Mouse (Mus musculus) midbrain, embryonic 10.5 days (tissue): ENCODE results near the gene Foxr2. TPM values are rescaled to one million over a fixed set of nuclear protein-coding genes. Genes with fewer than 3 reads are reported as not detected.
A peak's percentile ranks its signal among the peaks of the same experiment; 100 is the strongest.

Experiments used
- DNase-seq: peaks from one replicate; pipeline ENCODE4 v3.0.0-alpha.2; 2017; ENCODE audit warnings: low spot score
- H3K27ac ChIP-seq: fragments of 300-500 bp; sonication (generic); replicated peaks from 2 replicates; pipeline ENCODE4 v1.5.1; 2016; ENCODE audit warnings: mild to moderate bottlenecking
- H3K27me3 ChIP-seq: fragments of 300-500 bp; sonication (generic); 2 replicates; pipeline ENCODE4 v1.6.1; 2016; ENCODE audit warnings: low read depth, mild to moderate bottlenecking; ENCODE audit not compliant: poor library complexity, severe bottlenecking
- H3K36me3 ChIP-seq: fragments of 300-500 bp; sonication (generic); 2 replicates; pipeline ENCODE4 v1.6.1; 2016; ENCODE audit warnings: mild to moderate bottlenecking, moderate library complexity
- H3K4me1 ChIP-seq: fragments of 300-500 bp; sonication (generic); 2 replicates; pipeline ENCODE4 v1.6.1; 2016
- H3K4me3 ChIP-seq: fragments of 300-500 bp; sonication (generic); 2 replicates; pipeline ENCODE4 v1.5.1; 2016; ENCODE audit warnings: mild to moderate bottlenecking, moderate library complexity
- H3K9me3 ChIP-seq: fragments of 300-500 bp; sonication (generic); replicated peaks from 2 replicates; pipeline ENCODE4 v1.6.1; 2016; ENCODE audit warnings: mild to moderate bottlenecking
- WGBS: fragments of 180-500 bp; shearing (Covaris S2); methylation state at CpG from one replicate; pipeline ENCODE4 v1.1.7; 2016; 5-methylcytosine and 5-hydroxymethylcytosine counted together
- polyA plus RNA-seq: library from polyadenylated mRNA; unstranded; fragments of >200 nt; fragmentation: Nextera tagmentation; extraction: Ambion mirVana; gene quantifications from 2 replicates; pipeline ENCODE4 v1.2.1, GENCODE M21; 2016

The Foxr2 gene
- polyA plus RNA-seq, result 0.45 and 0.56 TPM in 2 replicates

DNA sequence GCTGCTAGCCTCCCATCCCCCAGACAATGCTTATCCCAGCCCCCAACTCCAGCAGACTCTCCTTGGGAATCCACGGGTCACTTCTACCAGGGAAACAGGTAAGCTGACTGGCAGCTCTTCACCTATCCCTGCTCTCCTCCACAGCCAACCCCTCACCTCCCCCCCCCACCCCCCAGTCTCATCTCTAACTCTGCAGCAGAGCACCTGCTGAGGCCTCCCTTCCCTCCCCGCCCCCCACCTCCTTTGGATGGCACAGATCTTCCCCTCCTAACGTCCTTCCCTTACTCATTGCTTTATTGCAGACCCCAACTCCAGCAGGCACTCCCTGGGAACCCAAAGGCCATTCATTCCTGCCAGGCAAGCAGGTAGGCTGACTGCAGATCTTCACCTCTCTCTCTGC lies at the start of gene Foxr2:
Foxr2 (plus strand) TSS at position 301 of the 400 bp plus-strand sequence.
- no peak within 1 kb of the TSS for H3K27ac ChIP-seq
- no peaks in the 10 kb centered on the region for H3K9me3 ChIP-seq
- 23% methylated on average over 3 of the region's 3 CpGs for WGBS
- DNase-seq, result no peak
- H3K27me3 ChIP-seq, result peaks cover 65% of the 10 kb centered on the region
- H3K4me3 ChIP-seq, result no peak within 1 kb of the TSS
- no peaks in the 10 kb centered on the region for H3K36me3 ChIP-seq
- peaks cover 13% of the 10 kb centered on the region for H3K4me1 ChIP-seq

DNA sequence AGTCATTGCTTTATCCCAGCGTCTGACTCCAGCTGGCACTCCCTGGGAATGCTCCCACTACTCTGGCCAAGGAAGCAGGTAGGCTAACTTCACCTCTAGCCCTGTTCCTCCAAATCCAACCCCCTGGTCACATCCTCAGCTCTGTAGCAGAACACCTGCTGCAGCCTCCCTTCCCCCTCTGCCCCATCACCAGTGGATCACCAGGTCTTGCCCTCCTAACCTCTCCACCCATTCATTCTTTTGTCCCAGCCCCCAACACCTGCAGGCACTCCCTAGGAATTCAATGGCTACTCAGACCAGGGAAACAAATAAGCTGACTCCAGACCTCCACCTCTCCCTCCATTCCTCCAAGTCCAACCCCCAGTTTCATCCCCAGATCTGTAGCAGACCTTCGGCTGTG lies 427 bp downstream of the Foxr2 start:
- no peak for DNase-seq
- peaks cover 13% of the 10 kb centered on the region for H3K4me1 ChIP-seq
- peaks cover 65% of the 10 kb centered on the region for H3K27me3 ChIP-seq
- 41% methylated on average over 2 of the region's 2 CpGs for WGBS
- no peaks in the 10 kb centered on the region for H3K9me3 ChIP-seq
- no peak overlapping the region for H3K27ac ChIP-seq
- H3K36me3 ChIP-seq, result no peaks in the 10 kb centered on the region
- no peak overlapping the region for H3K4me3 ChIP-seq

DNA sequence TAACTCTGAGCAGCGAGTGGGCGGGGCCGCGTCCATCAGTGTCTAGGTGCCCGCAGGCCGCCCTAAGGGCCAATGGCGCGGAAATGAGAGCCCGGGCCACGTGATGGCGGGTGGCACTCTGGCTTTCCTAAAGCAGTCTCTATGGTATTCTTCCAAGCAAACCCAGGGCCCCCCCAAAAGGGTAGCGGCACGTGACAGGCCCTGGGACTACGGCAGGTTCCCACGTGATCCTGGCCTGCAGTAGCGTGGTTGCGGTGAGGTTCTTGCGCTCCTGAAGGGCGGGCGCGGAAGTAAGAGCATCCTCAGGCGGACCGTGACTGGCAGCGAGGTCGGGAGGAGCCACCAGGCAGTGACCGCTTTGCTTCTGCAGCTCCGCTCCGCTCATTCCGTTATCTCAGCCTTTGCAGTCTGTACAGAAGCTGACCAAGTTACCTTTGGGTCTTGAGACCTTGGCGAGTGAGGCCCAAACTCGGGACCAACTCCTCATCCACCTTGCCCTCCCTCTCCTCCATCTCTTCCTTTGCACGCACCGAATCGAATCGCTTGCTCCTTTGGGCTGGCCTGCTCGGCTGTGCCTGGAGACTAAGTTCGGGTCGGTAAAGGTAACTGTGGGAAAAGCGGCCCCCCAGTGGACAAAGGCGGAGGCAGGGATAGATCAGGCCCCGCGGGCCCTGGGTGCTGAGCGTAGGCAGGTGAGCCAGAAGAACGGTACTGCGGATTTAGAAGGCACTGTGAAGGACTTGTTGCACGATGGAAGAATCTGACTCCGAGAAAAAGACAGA lies 21.3 kb downstream of the Foxr2 start, which contains the start of gene Rragb:
Rragb (plus strand) TSS at position 248 of the 782 bp plus-strand sequence.
- Histone ChIP-seq H3K4me1 (peaks cover 13% of the 10 kb centered on the region), H3K27ac (peak within 1 kb of the TSS; percentile 84), H3K9me3 (no peaks in the 10 kb centered on the region), H3K4me3 (peak within 1 kb of the TSS; percentile 61), H3K36me3 (peaks cover 8% of the 10 kb centered on the region; the same call in 1 of the 2 replicates), H3K27me3 (peaks cover 68% of the 10 kb centered on the region)
- DNase-seq, result peak; percentile 83
- 16% methylated on average over 47 of the region's 47 CpGs for WGBS

DNA sequence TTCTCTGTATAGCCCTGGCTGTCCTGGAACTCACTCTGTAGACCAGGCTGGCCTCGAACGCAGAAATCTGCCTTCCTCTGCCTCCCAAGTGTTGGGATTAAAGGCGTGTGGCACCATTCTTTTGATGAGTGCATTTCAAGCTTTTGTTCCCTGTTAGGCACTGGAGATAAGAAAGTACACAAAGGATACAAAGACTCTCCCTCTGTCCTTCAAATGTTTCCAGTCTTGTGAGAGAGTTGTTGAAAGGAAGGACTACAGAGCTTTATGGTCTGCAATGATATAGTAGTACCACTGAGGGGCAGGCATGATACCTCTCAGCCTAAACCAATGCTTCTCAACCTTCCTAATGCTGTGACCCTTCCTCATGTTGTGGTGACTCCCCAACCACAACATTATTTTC lies 24.1 kb downstream of the Foxr2 start:
- 43% methylated on average over 3 of the region's 3 CpGs for WGBS
- Histone ChIP-seq H3K27ac (no peak overlapping the region), H3K36me3 (peaks cover 8% of the 10 kb centered on the region; the same call in 1 of the 2 replicates), H3K4me3 (no peak overlapping the region), H3K9me3 (no peaks in the 10 kb centered on the region), H3K4me1 (peaks cover 7% of the 10 kb centered on the region; the same call in 1 of the 2 replicates), H3K27me3 (peaks cover 55% of the 10 kb centered on the region)
- DNase-seq, result no peak

DNA sequence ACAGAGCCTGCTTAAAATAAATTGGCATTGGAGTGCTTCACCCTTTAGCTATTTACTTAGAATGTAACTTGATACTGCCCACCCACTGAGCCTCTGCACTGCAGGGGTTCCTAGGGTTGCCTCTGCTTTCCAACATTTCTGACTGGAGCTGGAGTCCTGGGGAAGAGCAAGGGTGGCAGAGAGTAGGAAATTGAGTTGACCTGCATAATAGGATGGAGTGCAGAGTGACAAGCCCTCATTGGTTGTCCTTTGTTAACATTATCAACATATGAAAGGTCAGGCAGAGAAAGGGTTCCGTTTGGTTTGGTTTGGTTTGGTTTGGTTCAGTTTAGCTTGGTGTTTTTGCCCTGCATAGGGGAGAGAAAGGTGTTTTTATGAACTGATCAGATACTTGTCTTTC lies 33.2 kb downstream of the Foxr2 start:
- no peak for DNase-seq
- Histone ChIP-seq H3K27ac (no peak overlapping the region), H3K9me3 (no peaks in the 10 kb centered on the region), H3K27me3 (peaks cover 13% of the 10 kb centered on the region), H3K4me1 (no peaks in the 10 kb centered on the region), H3K36me3 (peaks cover 19% of the 10 kb centered on the region), H3K4me3 (no peak overlapping the region)
- 9% methylated on average over 1 of the region's 1 CpGs for WGBS

DNA sequence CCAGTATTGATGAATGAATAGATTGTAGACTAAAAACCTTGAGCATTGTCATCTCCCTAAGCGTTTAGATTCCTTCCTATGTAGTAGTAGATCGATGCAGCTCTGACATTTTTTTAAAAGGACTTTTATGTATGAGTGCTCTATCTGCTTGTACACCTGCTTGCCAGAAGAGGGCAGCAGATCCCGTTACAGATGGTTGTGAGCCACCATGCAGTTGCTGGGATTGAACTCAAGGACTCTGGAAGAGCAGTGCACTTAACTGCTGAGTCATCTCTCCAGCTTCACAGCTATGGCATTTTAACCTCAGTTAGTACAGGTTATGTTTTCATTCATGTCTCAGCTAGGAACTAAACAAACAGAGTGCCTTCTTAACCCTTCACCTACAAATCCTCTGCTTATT lies 36.7 kb downstream of the Foxr2 start:
- no peaks in the 10 kb centered on the region for H3K9me3 ChIP-seq
- WGBS, result 58% methylated on average over 3 of the region's 3 CpGs
- H3K4me1 ChIP-seq, result no peaks in the 10 kb centered on the region
- peaks cover 22% of the 10 kb centered on the region for H3K36me3 ChIP-seq
- H3K27me3 ChIP-seq, result no peaks in the 10 kb centered on the region
- DNase-seq, result peak; percentile 17
- no peak overlapping the region for H3K4me3 ChIP-seq
- H3K27ac ChIP-seq, result no peak overlapping the region

DNA sequence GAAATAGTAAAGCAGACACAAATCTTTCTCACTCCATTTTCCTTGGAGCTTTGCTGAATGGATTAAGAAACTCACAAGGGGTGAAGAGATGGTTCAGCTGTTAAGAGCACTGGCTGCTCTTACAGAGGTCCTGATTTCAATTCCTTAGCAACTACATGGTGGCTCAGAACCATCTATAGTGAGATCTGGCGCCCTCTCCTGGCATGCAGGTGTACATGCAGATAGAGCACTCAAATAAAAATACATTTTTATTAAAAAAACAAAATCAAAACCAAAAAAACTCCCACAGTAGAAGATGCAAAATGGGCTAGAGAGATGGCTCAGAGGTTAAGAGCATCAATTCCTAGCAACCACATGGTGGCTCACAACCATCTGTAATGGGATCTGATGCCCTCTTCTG lies 56.2 kb downstream of the Foxr2 start:
- DNase-seq, result no peak
- 3% methylated on average over 1 of the region's 1 CpGs for WGBS
- no peak overlapping the region for H3K27ac ChIP-seq
- H3K4me3 ChIP-seq, result no peak overlapping the region
- no peaks in the 10 kb centered on the region for H3K27me3 ChIP-seq
- no peaks in the 10 kb centered on the region for H3K9me3 ChIP-seq
- H3K36me3 ChIP-seq, result 0 out of 2 replicates have a peak, but pooled peaks cover 2% of the 10 kb centered on the region
- no peaks in the 10 kb centered on the region for H3K4me1 ChIP-seq

DNA sequence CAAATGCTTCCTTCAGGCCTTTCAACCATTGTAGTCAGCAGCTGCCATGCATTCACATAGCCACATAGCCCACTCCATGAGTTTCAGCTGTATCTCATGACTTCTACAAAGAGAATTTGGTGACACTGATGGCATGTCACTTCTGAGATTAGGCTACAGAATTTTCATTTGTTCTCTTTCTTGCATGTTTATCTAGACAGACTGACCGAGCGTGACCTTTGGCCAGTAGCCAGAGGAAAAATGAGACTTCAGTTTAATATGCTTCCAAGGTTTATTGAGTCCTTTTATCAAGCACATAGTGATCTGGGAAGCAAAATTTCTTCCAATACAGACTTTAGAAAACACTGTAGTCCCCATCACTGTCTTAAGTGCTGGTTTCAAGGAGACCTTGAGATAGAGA lies 63.6 kb downstream of the Foxr2 start:
- no peaks in the 10 kb centered on the region for H3K36me3 ChIP-seq
- H3K4me3 ChIP-seq, result no peak overlapping the region
- H3K27me3 ChIP-seq, result no peaks in the 10 kb centered on the region
- 97% methylated on average over 2 of the region's 2 CpGs for WGBS
- no peak for DNase-seq
- H3K9me3 ChIP-seq, result no peaks in the 10 kb centered on the region
- no peaks in the 10 kb centered on the region for H3K4me1 ChIP-seq
- no peak overlapping the region for H3K27ac ChIP-seq

Other genes with a start within 250 kb of the Foxr2 start
- 7.1 and 9.3 TPM in 2 replicates for gene Usp51, start 112.3 kb upstream of the Foxr2 start, polyA plus RNA-seq
- gene Mageh1, start 81.2 kb upstream of the Foxr2 start, polyA plus RNA-seq, result 95.0 and 109 TPM in 2 replicates
- 7.0 TPM in 2 replicates for gene Rragb, start 21.2 kb downstream of the Foxr2 start, polyA plus RNA-seq
- gene Klf8, start 118.7 kb downstream of the Foxr2 start, polyA plus RNA-seq, result 1.2 and 2.2 TPM in 2 replicates